Mouse (Mus musculus) embryo, embryonic 10.5 days (tissue): ENCODE results near the gene Coro1c.

Source experiments
- DNase-seq: peaks from one replicate; pipeline ENCODE4 v3.0.0-alpha.2; 2015; ENCODE audit warnings: low spot score

The Coro1c gene

DNA sequence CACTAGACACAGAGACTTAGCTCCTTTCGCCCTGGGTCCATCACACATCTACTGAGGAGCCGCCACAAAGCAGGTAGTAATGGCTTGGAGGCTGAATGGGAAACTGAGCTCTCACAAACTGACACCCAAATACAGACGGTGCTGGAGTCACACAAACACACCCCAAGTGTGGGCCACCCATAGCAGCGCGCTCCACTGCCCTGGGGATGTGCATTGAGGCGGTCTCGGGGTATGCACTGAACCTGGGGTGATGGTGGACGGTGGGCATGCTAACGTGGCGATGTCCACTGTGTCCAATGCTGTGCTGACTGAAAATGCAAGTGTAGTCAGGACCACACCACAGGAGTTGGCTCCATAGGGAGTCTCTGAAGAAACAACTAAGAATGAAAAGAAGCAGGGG lies 53.4 kb downstream of the Coro1c start:
- no peak for DNase-seq

DNA sequence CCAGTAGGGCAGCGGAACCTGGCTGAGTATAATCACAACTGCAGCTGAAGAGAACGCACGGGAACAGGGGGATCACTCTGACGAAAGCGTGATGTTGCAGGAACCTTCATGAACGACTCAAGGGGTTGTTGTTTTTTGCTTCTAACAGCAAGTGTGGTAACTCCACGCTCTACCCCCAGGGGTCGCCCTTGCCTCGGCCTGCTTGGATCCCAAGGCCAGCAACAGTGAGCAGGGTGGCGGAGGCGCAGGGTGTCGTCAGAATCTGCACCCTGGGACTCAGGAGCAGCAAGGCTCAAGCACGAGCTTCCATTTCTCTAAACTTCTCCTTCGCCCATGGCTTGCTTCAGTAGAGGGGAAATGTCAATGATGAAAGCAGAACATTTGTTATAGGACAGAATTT lies 54.1 kb downstream of the Coro1c start:
- peak; percentile 88 for DNase-seq

DNA sequence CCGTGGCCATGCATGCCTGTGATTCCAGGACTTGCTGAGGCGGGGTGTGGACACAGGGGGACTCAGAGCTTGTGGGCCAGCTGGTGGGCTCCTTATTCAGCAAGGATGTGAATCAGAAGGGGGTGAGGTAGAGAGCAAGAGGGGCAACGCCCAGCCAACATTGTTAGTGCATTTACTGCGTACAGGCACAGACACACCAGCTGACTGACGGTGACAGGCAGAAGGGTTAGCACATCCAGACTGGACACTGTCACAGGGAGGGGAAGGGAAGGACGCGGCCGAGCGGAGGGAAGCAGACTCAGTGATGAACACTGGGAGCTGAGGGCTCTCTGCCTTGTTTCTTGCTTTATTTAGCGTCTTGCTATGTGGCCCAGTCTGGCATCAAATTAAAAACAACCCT lies 55.0 kb downstream of the Coro1c start:
- no peak for DNase-seq

DNA sequence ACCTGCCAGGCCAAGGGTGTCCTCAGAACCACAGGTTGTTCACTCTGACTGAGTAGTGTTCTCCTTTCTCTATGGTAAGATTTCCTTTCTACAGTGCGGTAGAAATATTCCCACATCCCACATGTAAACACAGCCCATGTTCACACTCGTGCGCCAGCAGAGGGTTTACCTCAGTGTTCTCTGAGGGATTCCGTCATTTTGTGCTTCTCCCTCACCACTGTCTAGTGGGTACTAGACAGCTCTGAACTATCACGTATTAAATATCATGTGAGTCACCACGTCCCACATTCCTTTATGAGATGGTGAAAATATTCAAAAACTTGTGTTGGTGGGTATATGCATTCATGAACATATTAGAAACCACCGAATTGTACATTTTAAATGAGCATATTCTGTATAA lies 56.1 kb downstream of the Coro1c start:
- no peak for DNase-seq

DNA sequence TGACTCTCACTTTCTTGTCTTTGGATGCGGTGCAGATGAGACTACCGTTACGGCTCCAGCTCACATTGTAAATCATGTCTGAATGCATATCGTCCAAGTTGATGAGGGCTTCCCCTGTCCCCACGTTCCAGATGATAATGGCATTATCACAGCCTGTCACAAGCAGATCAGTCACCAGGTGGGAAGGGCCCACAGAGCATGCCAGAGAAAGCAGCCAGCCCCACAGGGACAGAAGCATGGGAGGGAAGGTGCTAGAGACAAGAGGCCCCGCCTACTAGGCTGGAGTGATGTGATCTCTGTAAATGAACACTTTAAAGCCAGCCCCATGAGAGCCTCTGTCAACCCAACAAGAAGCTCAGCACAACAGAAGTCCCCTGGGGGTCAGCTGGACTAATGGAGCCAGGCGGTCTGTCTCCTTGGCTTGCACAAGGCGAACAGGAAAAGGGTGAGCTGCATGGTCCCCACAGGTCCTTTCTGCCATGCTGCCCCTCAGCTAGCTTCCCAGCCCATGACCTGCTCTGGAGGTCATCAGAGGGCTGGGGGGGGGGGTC lies 57.8 kb downstream of the Coro1c start:
- DNase-seq, result no peak

DNA sequence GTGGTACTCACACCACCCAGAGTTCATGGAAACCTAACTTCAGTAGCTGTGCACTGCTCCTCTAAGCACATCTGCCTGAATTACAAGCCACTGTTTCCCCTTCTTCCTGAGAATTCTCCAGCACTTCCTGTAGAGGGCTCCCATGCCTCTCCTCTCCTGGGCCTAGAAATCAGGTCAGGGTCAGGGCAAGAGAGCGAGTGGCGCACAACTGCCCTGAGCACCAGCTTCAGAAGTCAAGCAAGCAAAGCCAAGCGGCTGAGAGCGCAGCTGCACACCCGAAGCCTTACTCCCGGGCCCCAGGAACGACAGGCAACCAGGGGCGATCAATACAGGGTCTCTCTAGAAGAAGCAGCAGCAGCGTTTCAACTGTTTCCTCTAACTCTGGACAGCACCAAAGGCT lies 60.9 kb downstream of the Coro1c start:
- no peak for DNase-seq

DNA sequence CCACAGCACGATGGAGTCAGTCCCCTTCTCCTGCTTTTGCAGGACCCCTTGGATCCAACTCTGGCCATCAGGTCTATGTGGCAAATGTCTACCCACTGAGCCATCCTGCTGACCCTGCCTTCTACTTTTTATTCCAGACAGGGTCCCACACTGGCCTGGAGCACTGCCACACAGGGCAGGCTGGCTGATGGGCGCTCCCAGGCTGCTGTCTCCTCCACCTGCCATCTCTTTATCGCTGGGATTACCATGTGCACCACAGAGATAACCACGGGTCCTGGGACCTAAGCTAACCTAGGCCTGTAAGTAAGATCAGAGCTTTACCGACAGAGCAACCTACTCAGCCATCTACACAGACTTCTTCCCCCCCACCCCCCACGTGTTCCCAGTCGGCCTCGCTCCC lies 61.9 kb downstream of the Coro1c start:
- no peak for DNase-seq

DNA sequence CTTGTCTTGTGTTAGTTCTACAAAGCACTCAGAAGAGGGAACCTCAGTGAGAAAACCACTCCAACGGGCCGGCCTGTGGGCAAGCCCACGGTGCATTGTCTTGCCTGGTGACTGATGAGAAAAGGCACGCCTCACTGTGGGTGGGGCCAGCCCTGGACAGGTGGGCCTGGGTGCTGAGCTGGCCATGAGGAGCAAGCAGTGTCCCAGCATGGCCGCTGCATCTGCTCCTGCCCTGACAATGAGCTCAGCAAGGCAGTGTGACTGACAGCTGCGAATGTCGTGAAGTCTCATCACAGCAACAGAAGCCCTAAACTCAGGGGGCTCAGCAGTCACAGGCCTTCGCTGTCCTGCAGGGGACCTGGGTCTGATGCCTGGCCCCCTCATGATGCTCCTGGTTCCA lies 62.9 kb downstream of the Coro1c start:
- DNase-seq, result no peak

DNA sequence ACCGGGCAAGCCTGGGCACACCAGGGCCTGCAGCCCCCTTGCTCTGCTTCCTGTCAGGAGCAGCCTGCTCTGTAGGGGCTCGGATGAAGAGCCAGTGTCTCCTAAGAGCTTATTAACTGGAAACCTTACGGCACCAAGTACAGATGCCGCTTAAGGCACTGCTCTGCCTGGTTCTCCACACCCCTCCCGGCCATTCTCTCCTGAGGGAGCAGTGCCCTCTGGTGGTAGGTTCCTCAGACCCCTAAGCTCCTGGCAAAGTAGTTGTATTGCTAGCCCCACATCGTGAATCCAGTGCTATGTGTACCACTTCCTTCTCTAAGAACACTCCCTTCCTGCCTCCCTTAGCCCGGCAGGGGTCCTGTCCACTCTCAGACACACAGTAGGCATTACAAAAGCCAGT lies 63.8 kb downstream of the Coro1c start:
- DNase-seq, result peak; percentile 72

DNA sequence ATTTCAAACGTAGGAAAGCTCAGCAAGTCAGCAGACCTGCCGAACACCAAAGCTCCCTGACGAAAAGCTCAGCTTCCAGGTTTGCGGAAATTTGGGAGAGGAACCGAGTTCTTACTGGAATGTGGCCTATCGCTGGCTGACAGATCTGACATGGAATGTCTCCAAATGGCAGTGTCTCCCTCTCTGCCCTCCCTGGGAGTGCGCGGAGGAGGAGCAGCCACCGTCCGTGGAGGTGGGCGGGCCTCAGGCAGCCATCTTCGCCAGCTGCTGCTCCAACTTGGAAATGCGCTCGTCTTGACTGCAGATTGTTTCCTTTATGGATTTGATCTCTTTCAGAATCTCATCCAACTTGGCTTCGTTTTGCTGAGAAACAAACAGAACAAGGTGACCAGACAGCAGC lies 64.5 kb downstream of the Coro1c start:
- no peak for DNase-seq

DNA sequence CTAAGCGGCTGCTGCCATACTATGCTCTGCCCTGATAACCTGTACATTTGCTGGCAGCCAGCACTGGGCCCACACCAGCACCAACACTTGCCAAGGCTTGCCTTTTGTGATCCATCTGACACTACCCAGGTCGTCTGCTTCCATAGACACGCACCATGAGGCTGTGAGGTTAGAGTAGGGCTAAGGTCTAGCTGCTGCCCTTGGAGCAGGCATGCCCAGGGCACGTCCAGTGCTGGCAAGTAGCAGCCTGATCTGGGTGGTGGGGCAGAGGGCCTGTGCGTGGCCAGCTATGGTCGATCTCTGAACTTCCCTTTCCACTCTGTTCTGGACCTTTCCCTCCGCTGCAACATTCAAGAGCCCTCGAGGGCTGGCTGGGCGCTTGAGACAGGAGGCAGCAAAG lies 65.7 kb downstream of the Coro1c start:
- DNase-seq, result no peak

DNA sequence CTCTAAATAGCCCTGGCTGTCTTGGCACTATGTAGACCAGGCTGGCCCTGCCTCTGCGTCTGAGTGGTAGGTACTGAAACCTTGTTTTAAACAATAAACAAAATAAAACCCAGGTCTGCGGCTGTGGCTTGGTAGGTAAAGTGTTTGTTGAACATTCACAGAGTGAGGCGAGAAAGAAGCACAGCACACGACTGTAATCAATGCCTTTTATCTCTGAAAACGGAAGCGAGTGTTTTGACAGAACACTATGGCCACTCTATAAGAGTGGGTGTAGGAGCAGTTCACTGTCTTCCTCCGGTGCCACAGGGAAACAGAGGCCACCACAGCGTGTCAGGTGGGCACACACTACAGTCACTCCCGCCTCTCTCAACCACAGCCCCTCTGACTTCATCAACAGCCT lies 66.3 kb downstream of the Coro1c start:
- DNase-seq, result no peak

DNA sequence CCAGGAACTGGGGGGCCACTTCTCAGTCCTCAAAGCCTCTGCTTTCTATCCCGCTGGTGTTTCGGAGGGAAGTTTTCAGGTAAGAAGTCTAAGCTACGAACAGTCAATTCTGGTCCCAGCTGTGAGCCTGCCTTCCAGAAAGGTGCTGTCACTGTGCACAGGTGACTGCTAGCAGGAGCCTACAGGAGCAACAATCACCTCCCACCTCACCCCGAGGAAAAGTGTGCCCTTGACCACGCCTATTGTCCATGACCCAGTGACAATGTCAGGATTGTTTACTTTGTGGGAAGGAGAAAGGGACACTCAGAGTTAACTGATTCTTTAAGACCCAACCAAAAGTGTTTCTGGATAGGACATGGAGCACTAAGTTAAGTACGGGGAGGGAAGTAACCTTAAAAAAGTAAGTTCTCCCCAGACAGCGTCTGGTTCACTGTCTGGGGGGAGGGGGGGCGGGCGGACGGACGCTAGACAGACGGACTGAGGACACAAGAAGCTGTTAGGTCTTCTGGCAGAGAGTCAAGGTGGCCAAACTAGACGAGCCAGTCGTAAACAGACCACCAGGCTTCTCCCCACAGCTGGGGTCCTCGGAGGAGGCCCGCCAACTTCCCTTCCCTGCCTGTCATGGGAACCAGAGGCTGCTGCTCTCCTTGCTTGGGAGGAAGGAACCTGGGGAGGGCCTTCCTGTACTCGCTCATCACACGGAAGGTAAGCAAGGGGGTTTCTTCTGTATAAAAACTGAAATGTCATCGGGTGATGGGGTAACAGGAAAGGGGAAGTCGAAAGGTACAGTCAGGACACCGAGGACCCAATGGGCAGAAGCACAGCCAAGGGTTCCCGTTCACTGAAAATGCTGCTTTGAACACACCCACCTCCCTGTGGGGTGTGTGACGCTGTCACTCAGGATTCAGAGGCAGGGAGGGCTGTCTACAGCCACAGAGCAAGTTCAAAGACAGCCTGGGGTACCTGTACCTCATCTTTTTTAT lies 67.0 kb downstream of the Coro1c start:
- DNase-seq, result no peak

DNA sequence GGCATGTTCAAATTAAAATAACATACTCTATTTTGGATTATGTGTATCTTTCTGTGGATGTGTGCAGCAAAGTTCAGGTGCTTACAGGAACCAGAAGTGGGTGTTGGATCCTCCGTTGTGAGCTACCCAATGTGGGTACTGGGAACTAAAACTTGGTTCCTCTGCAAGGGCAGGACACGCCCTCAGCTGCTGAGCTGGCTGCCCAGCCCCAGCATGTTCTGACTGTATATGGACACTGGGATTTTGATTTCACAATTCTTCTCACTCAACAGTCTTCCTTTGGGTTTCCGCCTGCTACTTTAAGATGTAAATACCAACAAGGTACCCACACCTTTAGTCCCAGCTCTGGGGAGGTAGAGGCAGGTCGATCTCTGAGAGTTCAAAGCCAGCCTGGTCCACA lies 68.1 kb downstream of the Coro1c start:
- DNase-seq, result no peak

DNA sequence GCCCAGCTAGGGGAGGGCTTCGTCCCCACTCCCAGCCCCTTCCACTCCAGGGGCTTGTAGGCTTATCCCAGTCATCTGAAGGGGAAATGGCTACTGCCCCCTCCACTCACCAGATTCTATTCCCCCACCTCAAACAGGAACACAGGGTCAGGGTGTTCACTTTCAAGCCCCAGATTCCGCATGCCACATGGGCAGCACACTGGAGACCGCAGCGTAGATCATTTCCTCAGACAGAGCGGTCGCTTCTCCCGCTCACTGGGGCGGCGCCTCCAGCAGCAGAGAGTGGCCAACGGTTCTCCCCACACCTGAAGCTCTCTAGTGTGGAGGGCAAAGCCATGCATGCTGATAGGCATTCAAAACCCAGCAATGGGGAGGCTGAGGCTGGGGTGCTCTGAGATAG lies 71.6 kb downstream of the Coro1c start:
- no peak for DNase-seq

DNA sequence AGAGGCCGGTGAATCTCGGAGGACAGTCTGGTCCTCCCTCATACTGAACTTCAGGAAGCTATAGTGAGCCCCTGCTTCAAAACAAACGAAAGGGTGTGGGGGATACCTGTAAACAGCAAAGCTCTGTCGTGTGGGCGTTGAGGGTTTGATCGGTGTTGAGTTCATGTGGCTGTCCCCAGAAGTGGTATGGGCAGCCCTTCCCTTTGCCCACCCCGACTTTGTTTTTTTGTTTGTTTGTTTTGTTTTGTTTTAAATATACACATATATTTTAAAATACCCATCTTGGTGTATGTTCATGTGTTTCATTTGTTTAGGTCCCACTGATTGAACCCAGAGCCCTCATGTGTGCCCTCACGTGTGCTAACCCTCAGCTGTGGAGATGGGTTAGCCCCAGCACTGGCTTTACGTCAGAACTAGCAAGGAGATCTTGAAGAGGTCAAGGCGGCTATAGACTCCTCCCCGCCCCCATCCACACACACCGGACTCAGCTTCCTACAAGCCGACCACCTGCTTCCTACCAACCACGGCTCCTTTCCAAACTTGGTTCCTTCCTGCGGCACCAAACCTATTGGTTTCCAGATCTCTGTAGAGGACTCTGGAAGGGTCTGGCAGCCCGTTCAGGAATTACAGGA lies 75.1 kb downstream of the Coro1c start:
- no peak for DNase-seq

DNA sequence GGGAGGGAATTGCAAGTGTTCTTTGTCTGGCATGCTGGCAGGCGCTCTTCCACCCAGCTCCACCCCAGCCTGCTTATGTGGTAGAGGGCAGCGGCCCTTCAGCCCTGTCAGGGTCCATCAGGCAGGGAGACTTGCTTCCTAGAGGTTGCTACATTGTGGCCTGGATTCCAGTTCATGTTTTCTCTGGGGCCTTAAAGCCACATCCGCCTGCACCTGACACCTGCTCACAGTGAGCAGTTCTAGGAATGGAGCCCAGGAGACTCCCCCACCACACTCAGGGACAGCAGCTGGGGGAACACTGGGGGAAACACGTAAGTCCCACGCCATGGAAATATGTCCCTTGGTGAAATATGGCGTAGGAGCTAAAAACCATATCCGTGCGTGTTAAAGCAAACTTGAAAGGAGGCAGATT lies 76.1 kb downstream of the Coro1c start, which contains the start of gene Selplg:
Selplg (minus strand) TSS at position 155 of the 412 bp plus-strand sequence.
- DNase-seq, result no peak

DNA sequence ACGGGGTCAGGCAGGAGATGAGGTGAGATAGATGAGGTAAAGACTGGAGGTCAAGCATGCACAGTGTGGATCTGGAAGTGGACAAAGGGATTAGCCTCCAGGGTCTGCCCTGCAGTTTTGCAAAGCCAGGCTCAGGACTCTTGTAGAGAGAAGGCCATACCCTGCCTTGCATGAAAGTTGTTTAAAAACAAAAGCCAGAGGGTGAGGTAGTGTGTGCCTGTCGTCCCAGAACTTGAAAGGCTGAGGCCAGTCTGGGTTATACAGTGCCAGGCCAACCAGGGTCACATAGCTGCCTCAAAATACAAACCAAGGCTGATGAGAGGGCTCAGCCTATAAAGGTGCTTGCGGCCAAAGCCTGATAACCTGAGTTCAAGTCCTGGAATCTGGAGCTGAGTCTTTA lies 76.8 kb downstream of the Coro1c start:
- DNase-seq, result no peak

DNA sequence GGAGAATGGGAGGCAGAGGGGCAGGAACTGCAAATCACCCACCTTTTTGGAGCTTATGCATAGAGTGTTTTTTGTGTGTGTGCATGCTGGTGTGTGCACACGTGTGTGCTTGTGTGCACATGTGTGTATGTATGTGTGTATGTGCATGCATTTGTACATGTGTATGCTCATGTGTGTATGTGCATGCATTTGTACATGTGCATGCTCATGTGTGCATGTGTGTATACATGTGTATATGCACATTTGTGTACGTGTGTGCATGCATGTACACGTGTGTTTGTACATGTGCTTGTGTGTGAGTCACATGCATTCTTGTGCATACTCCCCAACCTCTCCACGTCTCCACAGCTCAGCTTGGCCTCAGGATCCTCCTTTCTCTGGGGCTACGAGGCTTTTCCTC lies 77.8 kb downstream of the Coro1c start:
- no peak for DNase-seq

DNA sequence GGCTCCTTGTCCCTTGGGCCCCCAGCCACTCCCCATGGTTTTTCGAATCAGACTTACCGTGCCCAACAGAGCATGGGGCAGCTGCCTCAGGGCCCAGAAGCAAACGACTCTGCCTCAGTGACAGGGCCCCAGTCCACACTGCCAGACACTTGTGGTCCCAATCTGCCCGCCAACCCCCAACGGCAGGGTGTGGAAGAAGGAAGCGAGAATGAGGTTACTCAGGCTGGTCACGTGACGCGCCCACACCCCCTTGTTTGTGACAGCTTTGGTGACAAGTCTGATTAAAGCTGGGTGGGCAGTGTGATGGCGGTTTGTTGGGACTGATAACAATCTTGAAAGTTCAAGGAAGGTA lies 78.3 kb downstream of the Coro1c start:
- DNase-seq, result no peak

DNA sequence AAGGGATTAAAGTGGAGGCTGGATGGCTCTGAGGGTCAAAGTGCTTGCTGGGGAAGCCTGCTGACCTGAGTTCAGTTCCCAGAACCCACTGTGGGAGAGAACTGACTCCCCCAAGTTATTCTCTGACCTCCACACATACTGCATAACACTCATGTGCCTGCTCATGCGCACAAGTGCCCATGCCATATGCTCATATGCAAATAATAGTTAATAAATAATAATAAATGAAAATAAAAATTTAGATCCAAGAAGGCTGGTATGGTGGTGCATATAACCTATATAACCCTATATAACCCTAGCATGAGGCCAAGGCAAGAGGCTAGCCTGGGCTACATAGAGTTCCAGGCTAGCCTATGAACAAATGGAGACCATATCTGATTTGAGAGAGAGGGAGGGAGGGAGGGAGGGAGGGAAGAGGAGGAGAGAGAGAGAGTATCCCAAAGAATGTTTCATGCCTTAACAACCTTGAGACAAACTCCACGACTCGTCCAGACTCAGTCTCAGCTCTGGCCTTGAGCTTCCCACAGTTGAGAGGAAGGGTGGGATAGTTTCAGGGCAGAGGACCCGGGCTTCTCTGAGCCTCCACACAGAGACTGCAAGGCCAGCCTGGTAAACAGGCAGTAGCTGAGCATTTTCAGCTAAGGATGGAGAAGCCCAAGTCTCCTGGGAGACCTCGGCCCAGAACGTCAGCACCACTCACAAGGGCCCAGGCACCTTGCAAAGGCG lies 78.8 kb downstream of the Coro1c start:
- DNase-seq, result no peak

DNA sequence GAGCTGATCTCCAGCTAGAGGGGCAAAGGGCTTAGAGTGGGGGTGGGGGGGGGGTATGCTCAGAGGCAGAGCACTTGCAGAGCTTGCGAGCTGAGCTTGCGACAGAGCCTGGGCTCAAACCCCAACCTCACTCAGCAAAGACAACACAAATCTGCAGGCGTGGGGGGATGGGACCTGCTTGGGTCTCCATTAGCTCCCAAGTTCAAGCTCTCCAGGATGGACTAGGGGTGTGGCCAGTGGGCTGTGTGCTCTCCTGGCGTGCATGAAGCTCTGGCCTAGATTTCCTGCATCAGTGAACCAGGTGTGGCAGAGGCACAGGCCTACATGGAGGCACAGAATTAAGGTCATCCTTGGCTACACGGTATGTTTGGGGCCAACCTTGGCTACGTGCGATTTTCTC lies 80.1 kb downstream of the Coro1c start:
- DNase-seq, result no peak

DNA sequence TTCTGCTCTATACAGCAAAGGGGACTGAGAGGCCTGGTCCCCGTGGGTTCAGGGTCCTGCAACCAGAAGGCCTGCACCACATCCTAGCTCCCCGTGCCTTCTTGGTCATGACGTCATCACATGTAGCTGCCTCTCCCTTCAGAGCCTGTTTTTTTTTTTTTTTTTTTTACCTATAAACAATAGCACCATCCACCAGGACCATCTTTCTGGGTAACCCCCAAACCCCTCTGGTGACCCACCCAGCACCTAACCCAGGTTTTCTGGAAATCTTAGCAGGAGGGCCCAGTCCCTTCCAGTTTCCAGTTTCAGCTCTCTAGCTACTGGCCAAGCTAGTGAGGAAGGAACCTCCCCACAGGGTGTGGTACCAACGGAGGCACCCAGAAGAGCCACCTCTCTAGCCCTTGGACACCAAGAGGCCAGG lies 80.6 kb downstream of the Coro1c start:
- no peak for DNase-seq
